Mouse (Mus musculus): ENCODE measurements around the gene Rbm26.
A peak's percentile ranks its signal among the peaks of the same experiment; 100 is the strongest.

Rbm26 gene

DNA sequence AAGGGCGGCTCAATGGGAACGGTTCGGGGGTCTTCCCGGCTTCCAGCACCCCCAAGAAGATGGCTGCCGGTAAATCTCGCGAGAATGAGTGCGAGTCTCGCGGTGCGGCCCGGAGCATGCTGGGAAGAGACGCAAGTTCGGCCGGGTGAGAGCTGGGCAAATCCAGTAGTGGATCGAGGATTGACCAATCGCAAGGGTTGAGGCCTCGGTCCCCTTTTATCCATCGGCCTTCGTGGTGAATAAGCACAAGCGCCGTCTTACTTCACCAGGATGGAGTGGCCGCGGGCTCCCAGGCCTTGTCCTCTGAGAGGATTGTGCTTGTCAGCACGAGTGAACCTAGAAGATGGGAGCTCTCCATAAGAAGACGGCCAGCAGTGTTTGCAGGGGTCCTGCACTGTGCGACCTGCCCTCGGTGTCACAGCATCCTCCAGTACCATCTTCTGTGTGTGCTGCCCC lies at the start of gene Rbm26:
Rbm26 (minus strand) TSS at position 90 of the 456 bp plus-strand sequence.
- DNase-seq (ENCODE audit: low spot score in 2 of 2): peak; percentile 93 to 97

DNA sequence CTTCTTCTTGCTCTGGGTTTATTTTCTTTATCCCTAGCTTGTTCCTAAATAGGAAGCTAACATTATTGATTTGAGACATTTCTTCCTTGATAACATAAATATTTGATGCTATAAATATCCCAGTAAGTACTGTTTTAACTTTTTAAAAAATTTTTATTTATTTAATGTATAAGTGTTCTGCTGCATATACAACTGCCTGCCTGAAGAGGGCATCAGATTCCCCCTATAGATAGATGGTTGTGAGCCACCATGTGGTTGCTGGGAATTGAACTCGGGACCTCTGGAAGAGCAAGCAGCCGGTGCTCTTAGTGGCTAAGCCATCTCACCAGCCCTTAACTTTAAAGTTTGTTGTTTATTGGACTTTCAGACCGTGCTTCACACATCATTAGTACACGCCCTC lies 48.7 kb upstream of the Rbm26 start:
- no peak for DNase-seq (ENCODE audit: low spot score in 2 of 2)

DNA sequence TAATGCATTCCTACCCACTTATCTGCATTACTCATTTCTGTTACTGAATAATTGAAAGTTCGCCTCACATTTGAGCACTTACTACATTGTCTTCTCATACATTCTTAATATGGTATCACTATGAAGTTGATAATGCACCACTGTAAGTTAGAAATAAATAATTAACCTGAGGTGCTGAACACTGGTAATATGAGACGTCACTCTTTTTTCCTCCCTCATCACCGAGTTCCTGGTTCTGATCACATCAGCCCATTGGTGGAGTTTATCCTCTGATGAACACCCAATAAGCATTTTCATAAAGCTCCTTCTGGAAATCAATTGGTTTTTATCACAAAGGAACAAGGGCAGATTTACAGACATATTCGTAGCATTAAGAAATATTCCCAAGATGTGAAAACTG lies 45.1 kb upstream of the Rbm26 start:
- no peak for DNase-seq (ENCODE audit: low spot score in 2 of 2)

DNA sequence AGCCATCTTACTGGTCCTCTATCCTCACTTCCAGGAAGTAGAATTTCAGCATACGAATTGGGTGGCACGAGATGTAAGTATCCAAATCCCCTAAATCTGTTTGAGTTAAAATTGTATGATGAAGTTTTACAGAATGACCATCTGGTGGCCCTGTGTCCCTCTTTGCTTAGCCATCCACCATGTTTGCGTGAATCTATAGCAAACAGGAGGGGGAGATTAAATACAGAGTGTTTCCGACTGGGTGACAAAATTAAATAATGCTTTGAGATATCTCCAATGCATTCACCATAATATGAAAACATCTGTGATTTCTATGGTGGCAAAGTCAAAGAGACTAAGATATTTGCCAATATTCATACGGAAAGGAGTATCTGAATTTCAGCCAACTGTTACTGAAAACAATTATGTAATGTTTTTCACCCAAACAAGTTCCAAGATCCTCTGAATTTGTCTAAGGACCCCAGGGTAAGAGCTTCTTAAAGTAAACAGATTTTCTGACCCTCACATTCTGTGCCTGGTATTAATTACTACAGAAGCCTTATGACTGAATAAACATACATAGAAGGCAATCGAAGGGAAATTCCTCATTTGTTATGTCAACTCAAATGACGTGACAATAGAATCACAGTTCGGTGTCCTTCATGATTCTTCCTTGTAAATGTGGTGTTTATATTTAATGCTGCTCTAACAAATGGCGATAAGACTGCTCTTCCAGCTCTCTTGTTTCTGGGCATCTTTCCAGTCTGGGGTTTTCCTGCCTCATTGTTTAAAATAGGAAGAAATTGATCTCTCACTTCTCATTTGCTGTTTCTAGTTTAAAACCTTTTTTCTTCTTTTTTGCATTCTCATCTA lies 42.6 kb upstream of the Rbm26 start:
- DNase-seq (ENCODE audit: low spot score in 2 of 2): no peak

DNA sequence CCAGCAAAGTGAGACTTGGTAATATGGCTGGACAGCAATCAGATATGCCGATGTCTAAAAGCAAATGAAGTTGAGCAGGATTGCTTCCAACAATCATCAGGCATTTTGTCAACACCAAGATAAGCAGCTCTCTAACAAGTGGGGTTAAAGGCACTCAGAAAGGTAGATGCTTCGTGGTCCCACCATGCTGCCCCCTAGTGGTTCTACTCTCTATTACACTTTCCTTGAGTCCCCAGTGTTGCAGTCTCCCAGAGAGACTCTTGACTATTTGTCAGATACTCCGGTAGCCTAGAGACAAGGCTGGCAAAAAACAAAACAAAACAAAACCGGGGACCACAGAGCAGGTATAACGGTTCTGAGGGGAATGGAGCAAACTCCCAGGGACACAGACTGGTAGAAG lies 21.3 kb upstream of the Rbm26 start:
- no peak for DNase-seq (ENCODE audit: low spot score in 2 of 2)

DNA sequence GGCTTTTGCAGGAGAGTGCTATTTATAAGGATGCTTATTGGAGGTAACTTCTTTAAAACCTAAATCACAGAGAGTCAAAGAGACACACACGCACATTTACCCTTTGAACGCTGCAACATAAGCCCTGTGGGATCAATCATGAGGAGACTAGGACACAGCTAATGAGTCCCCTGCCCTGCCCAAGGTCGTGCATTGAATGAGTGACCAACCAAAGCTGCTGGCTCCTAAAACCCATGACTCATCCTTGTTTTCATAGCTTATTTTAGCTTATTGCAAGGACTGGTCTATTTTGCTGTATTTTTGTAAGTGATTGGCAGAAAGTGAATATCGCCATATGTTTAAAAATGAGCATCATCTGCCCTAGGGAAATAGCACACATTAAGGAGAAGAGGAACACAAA lies 17.6 kb upstream of the Rbm26 start:
- DNase-seq (ENCODE audit: low spot score in 2 of 2): no peak

DNA sequence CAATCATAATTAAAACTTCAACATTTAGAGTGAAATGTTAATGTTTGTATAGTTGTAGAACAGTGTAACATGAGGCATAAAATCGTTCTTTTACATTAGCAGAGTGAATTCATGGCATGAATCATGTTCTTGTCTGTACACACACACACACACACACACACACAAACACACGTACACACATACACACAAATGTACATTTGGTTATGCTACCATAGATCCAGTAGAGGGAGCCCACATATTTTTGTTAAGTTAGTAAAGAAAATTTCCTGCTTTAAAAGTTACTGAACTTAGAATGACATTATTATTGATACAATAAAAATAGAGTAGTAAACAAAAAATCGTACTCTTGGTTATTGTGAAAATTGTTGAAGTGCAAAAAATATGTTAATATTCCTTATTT lies 7.7 kb upstream of the Rbm26 start:
- no peak for DNase-seq (ENCODE audit: low spot score in 2 of 2)

DNA sequence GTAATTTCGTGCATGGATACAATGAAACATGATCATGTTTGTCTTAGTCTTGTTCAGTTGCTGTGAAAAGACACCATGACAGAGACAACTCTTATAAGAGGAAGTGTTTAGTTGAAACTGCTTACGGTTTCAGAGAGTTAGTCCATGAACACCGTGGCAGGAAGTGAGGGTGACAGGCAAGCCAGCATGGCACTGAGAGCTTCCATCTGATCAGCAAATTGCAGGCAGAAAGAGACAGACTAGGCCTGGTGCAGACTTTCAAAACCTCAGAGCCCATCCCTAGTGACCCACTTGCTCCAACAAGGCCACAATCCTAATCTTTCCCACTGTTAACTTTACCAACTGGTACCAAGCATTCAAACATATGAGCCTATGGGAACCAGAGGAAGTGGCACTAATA lies 5.7 kb upstream of the Rbm26 start:
- no peak for DNase-seq (ENCODE audit: low spot score in 2 of 2)

DNA sequence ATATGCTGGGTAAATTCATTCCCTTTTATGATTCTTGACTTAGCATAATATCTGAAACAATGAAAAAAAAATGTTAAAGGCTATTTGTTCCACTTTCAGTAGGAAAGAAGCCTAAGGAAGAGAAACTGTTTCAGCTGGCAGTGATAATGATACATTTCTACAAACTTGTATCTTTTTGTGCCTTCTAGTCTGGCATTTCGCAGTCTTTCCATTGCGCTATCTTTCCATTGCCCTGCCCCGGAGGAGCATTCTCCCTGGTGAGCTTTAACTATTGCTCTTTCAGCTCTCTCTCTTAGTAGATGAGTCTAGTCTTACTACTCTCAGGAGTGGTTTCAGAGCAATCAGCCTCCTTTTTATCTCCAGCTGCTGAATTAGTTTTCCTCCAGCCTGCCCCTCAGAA lies 2.6 kb upstream of the Rbm26 start:
- DNase-seq (ENCODE audit: low spot score in 2 of 2): no peak

DNA sequence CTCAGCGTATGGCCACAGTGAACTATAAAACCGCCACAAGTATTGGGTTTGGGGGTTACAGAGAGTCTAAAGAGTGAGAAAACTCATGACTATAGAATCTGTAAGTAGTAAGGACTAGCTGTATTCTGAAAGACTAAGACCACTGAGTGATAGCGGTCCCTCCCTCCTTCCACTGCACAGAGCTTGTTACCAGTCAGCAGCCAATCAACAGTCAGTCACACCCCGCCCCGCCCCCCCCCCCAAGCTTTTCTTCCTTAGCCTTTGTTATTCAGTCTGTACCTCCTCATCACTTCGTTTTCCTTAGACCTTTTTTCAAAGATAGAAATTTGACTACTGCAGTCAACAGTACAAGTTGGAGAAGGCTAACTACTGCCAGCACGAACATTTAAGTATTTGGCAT lies 1.9 kb upstream of the Rbm26 start:
- DNase-seq (ENCODE audit: low spot score in 2 of 2): no peak

DNA sequence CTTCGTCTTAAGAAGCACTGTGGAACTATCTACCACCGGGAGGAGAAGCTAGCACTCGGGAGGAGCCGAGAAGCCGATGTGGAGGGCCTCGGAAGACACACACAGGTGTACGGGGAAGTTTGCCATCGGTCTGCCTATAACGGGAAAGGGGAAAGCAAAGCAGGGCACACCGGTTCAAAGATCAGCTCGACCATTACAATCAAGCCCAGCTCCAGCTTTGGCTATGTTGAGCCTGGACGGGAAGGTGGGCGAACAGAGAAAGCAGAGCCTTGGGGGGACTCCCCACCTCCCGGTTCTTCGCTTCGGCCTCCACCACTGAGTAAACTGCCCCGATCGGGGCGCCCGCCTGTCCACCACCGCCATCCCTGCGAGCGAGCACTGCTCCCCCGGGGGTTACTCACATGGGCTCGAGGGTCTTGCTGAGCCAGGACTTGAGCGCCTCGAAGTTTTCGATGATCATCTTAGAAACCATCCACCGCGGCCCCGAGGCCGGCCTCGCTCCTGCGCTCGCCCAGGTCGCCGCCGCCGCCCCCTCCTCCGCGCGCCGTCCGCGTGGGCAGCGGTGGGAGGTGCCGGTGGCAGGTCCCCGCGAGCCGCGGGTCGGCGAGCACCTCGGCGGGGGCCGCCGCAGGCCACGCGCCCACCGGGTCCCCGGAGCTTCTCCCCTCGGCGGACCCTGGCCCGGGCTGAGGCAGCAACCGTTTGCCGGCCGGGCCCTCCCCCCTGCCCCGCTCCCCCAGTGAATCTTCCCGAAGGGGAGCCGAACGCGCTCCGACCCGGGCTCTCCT lies 552 bp downstream of the Rbm26 start:
- DNase-seq (ENCODE audit: low spot score in 2 of 2): peak; percentile 1 to 46

DNA sequence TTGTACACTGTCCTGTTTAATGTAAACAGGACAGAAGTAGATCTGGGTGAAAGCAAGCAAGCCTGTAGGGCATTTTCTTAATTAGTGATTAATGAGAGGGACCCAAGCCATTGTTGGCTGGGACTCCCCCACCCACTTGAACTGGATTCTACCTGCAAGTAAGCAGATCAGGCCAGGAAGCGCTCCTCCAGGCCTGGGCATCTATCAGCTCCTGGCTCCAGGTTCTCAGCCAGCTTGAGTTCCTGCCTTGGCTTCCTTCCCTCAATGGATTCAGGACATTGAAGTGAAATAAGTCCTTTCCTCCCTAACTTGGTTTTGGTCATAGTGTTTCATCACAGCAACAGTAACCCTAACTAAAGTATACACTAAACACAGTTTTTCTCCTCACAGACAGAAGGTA lies 9.9 kb downstream of the Rbm26 start:
- DNase-seq (ENCODE audit: low spot score in 2 of 2): no peak

DNA sequence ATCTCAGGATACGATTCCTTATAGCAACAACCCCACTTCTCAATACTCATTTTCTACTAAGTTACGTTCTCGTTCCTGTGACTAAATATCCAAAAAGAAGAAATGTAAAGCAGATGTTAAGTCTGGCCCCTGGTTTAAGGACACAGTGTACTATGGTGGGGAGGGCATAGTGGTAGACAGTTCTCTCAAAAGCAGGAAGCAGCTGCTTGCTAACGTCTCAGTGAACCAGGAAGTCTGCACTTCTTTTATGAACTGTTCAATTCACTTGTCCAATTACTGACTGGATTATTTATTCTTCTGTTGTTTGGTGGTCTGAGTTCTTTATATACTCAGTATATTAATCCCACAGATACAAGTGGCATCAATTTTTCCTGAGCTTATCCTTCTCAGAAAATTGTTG lies 12.3 kb downstream of the Rbm26 start:
- DNase-seq (ENCODE audit: low spot score in 2 of 2): no peak

DNA sequence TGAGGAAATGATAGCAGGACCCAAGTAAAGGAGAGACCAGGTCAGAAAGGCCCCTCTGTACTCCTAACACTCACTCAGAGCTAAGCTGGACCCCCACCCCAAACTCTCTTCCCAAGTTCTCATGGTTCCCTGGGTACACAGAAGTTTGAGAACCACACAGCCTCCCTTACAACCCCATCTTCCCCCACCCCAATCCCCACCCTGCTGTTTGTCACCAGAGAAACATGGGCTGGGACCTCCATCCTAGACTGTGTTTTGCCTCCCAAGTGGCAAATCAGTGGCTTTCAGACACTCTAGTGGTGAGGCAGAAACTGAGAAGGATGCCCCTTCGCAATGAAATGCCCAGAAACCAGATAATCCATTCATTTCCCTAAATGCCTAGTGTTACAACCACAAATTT lies 15.8 kb downstream of the Rbm26 start:
- DNase-seq (ENCODE audit: low spot score in 2 of 2): no peak

DNA sequence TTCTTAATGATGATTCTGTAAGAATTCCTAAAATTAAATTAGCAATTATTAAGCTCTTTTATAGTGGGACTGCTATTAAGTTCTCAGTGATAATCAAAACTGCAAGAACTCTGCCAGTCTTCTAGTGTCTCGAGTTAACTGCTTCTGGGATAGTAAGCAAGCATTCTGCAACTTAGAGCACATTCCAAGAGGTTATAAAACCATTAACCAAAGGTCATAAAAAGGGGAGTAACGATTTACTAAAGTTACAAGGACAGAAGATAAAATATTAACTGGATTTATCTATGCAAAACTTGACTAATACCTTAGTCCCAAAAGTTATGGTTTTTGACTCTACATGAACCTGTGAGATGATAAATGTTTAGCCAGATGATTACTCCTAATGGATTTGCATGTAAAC lies 18.6 kb downstream of the Rbm26 start:
- no peak for DNase-seq (ENCODE audit: low spot score in 2 of 2)

DNA sequence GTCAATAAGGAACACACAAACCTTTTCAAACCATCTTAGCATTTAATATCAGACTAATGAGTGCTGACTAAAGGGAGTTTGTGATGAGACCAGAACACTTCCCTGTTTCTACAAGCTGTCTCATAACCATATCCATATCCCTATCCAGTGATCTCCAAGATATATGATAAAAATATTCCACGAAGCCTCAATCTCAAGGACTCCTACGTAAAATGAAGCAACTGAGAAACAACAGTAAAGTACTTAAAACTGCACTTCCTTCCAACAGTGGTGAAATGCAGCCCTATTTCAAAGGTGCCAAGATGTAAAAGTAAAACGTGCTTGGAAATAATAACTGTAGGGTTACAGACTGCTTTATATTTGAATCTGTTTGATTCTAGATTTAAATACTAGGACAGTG lies 43.1 kb downstream of the Rbm26 start:
- DNase-seq (ENCODE audit: low spot score in 2 of 2): no peak

DNA sequence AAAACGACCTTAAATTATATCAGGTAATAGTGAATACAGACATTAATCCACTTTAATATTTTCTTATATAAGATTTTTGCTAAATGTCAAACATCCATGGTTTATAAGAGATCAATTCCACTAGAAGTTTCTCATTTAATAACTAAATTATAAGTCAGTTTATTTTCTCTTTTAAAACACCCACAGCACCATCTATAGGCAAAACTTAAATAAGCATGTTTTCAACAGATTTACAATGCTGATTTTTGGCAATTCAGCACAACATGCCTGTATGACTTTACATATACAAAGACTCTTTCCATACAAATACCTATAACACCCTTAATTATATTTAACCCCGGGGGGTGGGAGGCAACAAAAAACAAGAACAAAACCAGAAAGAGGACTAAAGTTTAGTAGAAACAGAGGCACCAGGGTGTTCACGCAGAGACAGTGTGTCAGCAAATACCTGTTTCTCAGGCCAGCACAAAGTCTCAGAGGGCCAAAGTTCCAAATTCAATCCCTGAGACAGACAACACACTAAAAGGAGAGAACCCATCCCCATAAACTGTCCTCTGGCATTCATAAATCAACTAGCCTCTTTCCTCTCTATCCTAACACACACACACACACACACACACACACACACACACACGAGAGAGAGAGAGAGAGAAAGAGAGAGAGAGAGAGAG lies 49.3 kb downstream of the Rbm26 start:
- no peak for DNase-seq (ENCODE audit: low spot score in 2 of 2)

DNA sequence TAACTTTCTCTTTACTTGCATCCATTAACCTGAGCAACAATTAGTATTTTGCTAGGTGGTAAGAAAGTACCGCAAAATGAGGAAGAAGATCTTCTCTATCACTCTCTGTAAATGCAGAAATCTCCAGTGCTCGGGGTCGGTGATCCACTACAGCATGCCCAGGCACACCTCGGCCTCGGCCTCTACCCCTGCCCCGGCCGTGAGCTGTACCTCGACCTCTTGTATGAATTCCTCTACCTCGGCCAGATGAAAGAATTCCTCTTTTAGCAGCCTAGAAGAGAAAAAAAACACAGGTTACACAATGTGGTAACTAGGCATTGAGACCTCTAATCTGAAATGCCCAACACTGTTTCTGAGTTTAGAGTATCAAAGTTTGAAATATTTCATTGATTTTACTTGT lies 52.6 kb downstream of the Rbm26 start:
- DNase-seq (ENCODE audit: low spot score in 2 of 2): no peak

DNA sequence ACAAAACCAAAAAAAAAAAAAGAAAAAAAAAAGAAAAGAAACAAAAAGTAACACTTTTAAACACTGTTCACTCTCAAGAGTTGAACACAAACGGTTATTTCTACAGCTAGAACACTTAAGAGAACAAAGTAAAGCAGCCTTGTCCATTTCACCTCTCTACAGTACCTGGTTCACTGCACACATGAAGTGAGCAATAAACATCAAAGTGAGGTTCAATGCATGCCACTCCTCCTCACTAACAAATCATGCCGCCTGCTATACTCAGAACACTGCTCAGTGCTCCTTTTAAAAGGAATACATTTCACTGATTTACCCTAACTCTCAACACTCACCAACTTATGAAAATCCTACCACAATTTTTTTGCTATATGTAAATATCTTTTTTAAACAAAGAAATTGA lies 61.7 kb downstream of the Rbm26 start:
- DNase-seq (ENCODE audit: low spot score in 2 of 2): no peak

DNA sequence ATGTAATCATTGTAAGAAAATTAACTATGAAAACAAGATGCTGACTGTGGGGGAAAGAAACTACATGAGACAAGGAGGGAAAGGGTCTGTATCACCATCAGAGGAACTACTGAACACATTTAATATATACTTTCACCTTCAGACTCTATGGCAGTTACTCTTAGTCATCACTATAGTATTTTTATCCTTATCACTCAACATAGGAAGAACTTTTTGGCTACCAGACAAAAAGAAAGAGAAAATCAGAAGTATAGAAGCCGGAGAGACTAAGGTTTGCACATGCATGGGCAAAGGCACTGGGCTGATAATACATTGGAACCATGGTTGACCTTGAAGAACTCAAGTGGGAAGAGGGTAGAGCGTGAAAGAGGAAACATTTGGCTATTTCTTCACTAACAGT lies 70.9 kb downstream of the Rbm26 start:
- DNase-seq (ENCODE audit: low spot score in 2 of 2): no peak

DNA sequence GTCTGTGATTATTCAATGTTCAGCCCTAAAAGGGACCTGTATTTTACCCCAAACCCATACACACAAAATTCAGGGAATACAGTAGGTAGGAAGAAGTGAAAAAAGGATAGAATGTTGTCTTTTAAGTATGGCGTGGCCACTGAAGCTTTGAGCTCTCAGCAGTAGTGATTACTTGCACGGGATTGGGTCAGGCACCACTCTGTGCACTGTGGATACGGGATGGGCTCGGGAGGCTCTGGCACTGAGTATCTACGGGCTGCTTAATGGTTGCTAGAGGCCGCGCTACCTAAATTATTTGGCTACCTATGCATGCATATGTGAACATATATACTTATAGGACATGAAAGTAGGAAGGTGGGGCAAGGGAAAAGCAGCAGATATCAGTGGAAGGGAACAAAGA lies 78.3 kb downstream of the Rbm26 start:
- DNase-seq (ENCODE audit: low spot score in 2 of 2): no peak

DNA sequence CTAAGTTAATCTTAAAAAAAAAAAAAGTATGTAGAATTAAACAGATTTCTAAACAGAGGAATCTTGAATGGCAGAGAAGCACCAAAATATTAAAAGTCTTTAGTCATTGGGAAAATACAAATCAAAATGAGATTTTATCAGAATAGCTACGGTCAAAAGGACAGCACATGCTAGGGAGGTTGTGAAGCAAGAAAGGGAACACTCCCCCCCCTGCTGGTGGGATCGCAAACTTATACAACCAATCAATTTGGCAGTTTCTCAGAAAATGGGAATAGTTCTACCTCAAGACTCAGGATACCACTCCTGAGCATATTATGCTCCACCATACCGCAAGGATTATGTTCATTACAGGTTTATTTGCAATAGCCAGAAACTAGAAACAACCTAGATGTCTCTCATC lies 80.9 kb downstream of the Rbm26 start:
- no peak for DNase-seq (ENCODE audit: low spot score in 2 of 2)

DNA sequence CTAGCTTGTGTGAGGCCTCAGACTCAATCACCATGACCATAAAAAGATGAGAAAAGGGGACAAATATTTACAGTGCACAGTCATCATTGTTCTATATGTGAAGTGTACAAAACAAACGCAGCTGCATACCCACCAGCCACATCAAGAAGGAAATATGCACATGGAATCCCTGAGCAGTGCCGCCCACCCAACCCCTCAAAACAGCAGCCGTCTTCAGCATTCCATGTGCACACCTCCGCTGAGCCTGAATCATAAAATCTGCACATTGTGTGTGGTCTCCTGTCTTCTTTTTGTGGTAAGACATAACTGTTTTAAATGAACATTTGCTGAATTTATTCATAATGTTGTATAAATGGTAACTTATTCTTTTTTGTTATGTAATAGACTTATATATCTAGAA lies 90.1 kb downstream of the Rbm26 start:
- no peak for DNase-seq (ENCODE audit: low spot score in 2 of 2)

Measured in urinary bladder, adult 18-20 months (tissue).